25 mouse cellular contexts compared by ENCODE assay signal in the genomic region with DNA sequence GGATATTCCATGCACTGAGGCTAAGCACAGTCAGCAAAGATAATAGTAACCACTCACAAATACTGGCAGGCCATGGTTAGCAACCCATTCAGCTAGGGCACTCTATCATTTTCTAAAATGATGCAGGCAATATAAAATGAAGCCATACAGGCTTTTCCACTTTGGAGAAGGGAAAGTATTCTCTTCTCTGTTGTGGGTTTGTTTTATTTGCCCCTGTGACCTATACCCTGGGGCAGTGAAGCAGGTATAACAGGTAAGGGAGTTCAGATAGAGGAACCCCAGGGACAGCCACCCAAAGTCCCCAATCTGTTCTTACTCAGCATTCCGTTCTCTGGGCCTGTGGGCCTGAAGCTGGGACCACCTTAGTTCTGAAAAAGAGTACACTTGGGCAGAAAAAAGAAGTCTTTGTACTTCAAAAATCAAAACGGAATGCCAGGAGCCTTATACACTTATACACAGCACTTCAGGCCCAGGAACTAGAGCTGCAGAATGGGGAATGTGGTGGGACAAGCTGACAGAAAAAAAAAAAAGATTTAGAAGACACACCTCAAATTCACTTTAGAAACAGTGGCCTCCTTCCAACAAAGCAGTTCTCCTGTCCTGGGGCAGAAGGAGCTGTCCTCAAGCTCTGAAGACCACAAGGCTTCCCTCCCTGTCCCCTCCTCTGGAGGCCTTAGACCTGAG. TPM values are rescaled to one million over a fixed set of nuclear protein-coding genes. Genes with fewer than 3 reads are reported as not detected.
DNase-seq lines count a peak whose midpoint lies in the region; ATAC-seq and TF ChIP-seq lines count a peak whose summit lies in the region.
"Had no signal": no experiment of that assay in that cellular context is flagged by ENCODE, and none has a peak within 500 bp of the region (broad histone marks: within the 10 kb centered on the region; RNA-seq: fewer than 3 reads in every experiment).

No protein-coding gene starts in this region.

- peaks cover 15% of the 10 kb centered on the region; the same call in 1 of the 2 replicates for H3K36me3 ChIP-seq in heart, embryonic 14.5 days (ENCODE audit: control insufficient read depth, insufficient read depth, low read length)
- H3K36me3 ChIP-seq in lung, embryonic 16.5 days (ENCODE audit: control insufficient read depth, insufficient read depth, low read length) = no peaks in the 10 kb centered on the region; the same call in 1 of the 2 replicates
- no peaks in the 10 kb centered on the region; the same call in 1 of the 2 replicates for H3K36me3 ChIP-seq in stomach, postnatal 0 days (ENCODE audit: control insufficient read depth, insufficient read depth, low read length)
- H3K36me3 ChIP-seq: embryonic facial prominence, embryonic 12.5 days; forebrain, embryonic 10.5 days; hindbrain, embryonic 12.5 days; hindbrain, embryonic 15.5 days had no signal

- H3K4me3 ChIP-seq in heart, embryonic 14.5 days (ENCODE audit: control insufficient read depth in 1 of 2, insufficient read depth in 1 of 2, low read depth in 1 of 2, low read length in 2 of 2) = no peak overlapping the region
- H3K4me3 ChIP-seq in lung, embryonic 16.5 days (ENCODE audit: low read length) = no peak overlapping the region
- no peak overlapping the region for H3K4me3 ChIP-seq in stomach, postnatal 0 days (ENCODE audit: low read depth, low read length)
- H3K4me3 ChIP-seq: embryonic facial prominence, embryonic 12.5 days; forebrain, embryonic 10.5 days; forebrain, embryonic 13.5 days; heart, adult 2 months; heart, embryonic 12.5 days; hindbrain, embryonic 12.5 days; hindbrain, embryonic 15.5 days had no signal

- peaks cover 22 to 74% of the 10 kb centered on the region in 2 experiments for H3K4me1 ChIP-seq in heart, embryonic 14.5 days (ENCODE audit: control insufficient read depth in 2 of 2, insufficient read depth in 2 of 2, low read length in 2 of 2)
- H3K4me1 ChIP-seq in lung, embryonic 16.5 days (replicated peaks; ENCODE audit: control insufficient read depth, insufficient read depth, low read length) = peaks cover 35% of the 10 kb centered on the region
- H3K4me1 ChIP-seq in stomach, postnatal 0 days (replicated peaks; ENCODE audit: control insufficient read depth, insufficient read depth) = no peaks in the 10 kb centered on the region
- H3K4me1 ChIP-seq: forebrain, embryonic 10.5 days; hindbrain, embryonic 12.5 days; hindbrain, embryonic 15.5 days had no signal

- H3K27ac ChIP-seq in heart, embryonic 14.5 days (replicated peaks in 1 of 2; ENCODE audit: control insufficient read depth in 1 of 2, insufficient read depth in 1 of 2, low read depth in 2 of 2, low read length in 2 of 2) = no peak overlapping the region; a peak in 1 of 4 replicates
- peak overlapping the region; percentile 85 for H3K27ac ChIP-seq in lung, embryonic 16.5 days (ENCODE audit: low read length)
- 0 out of 2 replicates have a peak overlapping the region, but pooled peaks have one; percentile 49 for H3K27ac ChIP-seq in stomach, postnatal 0 days (replicated peaks)
- H3K27ac ChIP-seq: embryonic facial prominence, embryonic 12.5 days; forebrain, embryonic 10.5 days; forebrain, embryonic 13.5 days; heart, adult 2 months; hindbrain, embryonic 12.5 days; hindbrain, embryonic 15.5 days had no signal

- no peak overlapping the region for H3K4me2 ChIP-seq in heart, embryonic 14.5 days (ENCODE audit: low read length)
- H3K4me2 ChIP-seq in lung, embryonic 16.5 days (ENCODE audit: low read depth, low read length) = no peak overlapping the region
- H3K4me2 ChIP-seq in stomach, postnatal 0 days (replicated peaks; ENCODE audit: low read depth) = no peak overlapping the region
- H3K4me2 ChIP-seq: embryonic facial prominence, embryonic 12.5 days; forebrain, embryonic 13.5 days; heart, embryonic 12.5 days; hindbrain, embryonic 12.5 days; hindbrain, embryonic 15.5 days had no signal

- TF ChIP-seq EP300 in stomach, postnatal 0 days (optimal IDR thresholded peaks at IDR 0.05) = peak; percentile 63

- ATAC-seq in heart, embryonic 14.5 days (ENCODE audit: insufficient number of reproducible peaks, insufficient read depth, low FRiP score, low read depth) = no peak
- ATAC-seq in lung, embryonic 16.5 days (ENCODE audit: low read depth) = peak; percentile 65
- ATAC-seq in stomach, postnatal 0 days (ENCODE audit: low FRiP score, low TSS enrichment) = peak; percentile 55; the same call in 1 of the 2 replicates
- no peak for ATAC-seq in megakaryocyte, adult 5-6 weeks (ENCODE audit: poor library complexity, severe bottlenecking)
- ATAC-seq: CD4-positive, CD25-positive, alpha-beta regulatory T cell, adult 4 months; forebrain, embryonic 13.5 days; forebrain, embryonic 16.5 days had no signal

- H3K9ac ChIP-seq in heart, embryonic 14.5 days (ENCODE audit: low read length) = 0 out of 2 replicates have a peak overlapping the region, but pooled peaks have one; percentile 6
- no peak overlapping the region for H3K9ac ChIP-seq in lung, embryonic 16.5 days (ENCODE audit: low read length)
- H3K9ac ChIP-seq in stomach, postnatal 0 days (ENCODE audit: low read length) = no peak overlapping the region
- H3K9ac ChIP-seq: embryonic facial prominence, embryonic 12.5 days; forebrain, embryonic 13.5 days; heart, embryonic 12.5 days; hindbrain, embryonic 12.5 days; hindbrain, embryonic 15.5 days had no signal

- H3K27me3 ChIP-seq in heart, embryonic 14.5 days (ENCODE audit: control insufficient read depth, insufficient read depth, low read length) = no peaks in the 10 kb centered on the region
- H3K27me3 ChIP-seq in lung, embryonic 16.5 days (ENCODE audit: control insufficient read depth, insufficient read depth, low read depth, low read length) = no peaks in the 10 kb centered on the region
- H3K27me3 ChIP-seq in stomach, postnatal 0 days (ENCODE audit: control insufficient read depth, insufficient read depth, low read length) = no peaks in the 10 kb centered on the region
- H3K27me3 ChIP-seq: embryonic facial prominence, embryonic 12.5 days; forebrain, embryonic 13.5 days; heart, embryonic 12.5 days; hindbrain, embryonic 12.5 days; hindbrain, embryonic 15.5 days had no signal

- no peaks in the 10 kb centered on the region for H3K9me3 ChIP-seq in heart, embryonic 14.5 days (ENCODE audit: control insufficient read depth, low read length)
- no peaks in the 10 kb centered on the region for H3K9me3 ChIP-seq in lung, embryonic 16.5 days (ENCODE audit: control insufficient read depth, low read length)
- no peaks in the 10 kb centered on the region for H3K9me3 ChIP-seq in stomach, postnatal 0 days (ENCODE audit: control insufficient read depth, low read length)
- H3K9me3 ChIP-seq: embryonic facial prominence, embryonic 12.5 days; forebrain, embryonic 10.5 days; forebrain, embryonic 13.5 days; heart, embryonic 12.5 days; hindbrain, embryonic 12.5 days; hindbrain, embryonic 15.5 days had no signal

- 80% methylated on average over 2 of the region's 2 CpGs for WGBS in heart, embryonic 14.5 days
- WGBS in lung, embryonic 16.5 days = 46% methylated on average over 2 of the region's 2 CpGs
- WGBS in stomach, postnatal 0 days = 58% methylated on average over 2 of the region's 2 CpGs

- TF ChIP-seq CTCF in stomach, postnatal 0 days (IDR thresholded peaks at IDR 0.05; ENCODE audit: low read depth) = no peak

- DNase-seq in heart, adult 9 months (ENCODE audit: low spot score in 2 of 2) = no peak
- no peak for DNase-seq in lung, postnatal 10 days
- peak; percentile 30 to 33 for DNase-seq in urinary bladder, postnatal 36 days (ENCODE audit: low spot score in 2 of 2)
- DNase-seq in urinary bladder, postnatal 4 days (ENCODE audit: low spot score in 2 of 2) = no peak
- no peak for DNase-seq in stomach, postnatal 0 days (ENCODE audit: low spot score)
- DNase-seq: adrenal gland, adult 8-10 months; adrenal gland, postnatal 25 days; cerebellum, adult 11-12 months; cerebellum, adult 8-10 months; cerebellum, postnatal 10 days; gastrocnemius, postnatal 10 days; gastrocnemius, postnatal 36 days; heart, adult 2 months had no signal

RNA-seq across cellular contexts. Expression of a gene that starts 56.2 kb away (rescaled TPM):
- 36.8 and 39.9 TPM in 2 replicates for polyA plus RNA-seq in heart, embryonic 14.5 days (2014; fragmentation: Nextera tagmentation; extraction: Ambion mirVana)
- polyA plus RNA-seq in lung, embryonic 16.5 days (2015; fragmentation: Nextera tagmentation; extraction: Ambion mirVana) = 27.8 and 31.1 TPM in 2 replicates
- polyA plus RNA-seq in stomach, postnatal 0 days (2015; fragmentation: Nextera tagmentation; extraction: Ambion mirVana) = 8.3 and 8.5 TPM in 2 replicates
- total RNA-seq in megakaryocyte, adult 5-6 weeks (2015) = 7.8 and 8.0 TPM in 2 replicates
- total RNA-seq in megakaryocyte, adult 5-6 weeks (2017) = 2.8 and 3.0 TPM in 2 replicates
- total RNA-seq: MEL had no signal

Comparison
In these comparisons a context has a peak if more than half of its experiments do, and no peak if none do; other contexts are left out.
1. DNase-seq: peak in urinary bladder, postnatal 36 days (2 of 2); none in heart, adult 9 months (0 of 2), lung, postnatal 10 days (single experiment), urinary bladder, postnatal 4 days (0 of 2) and stomach, postnatal 0 days (single experiment).
2. ATAC-seq: peak in lung, embryonic 16.5 days (single experiment) and stomach, postnatal 0 days (single experiment); none in heart, embryonic 14.5 days (single experiment) and megakaryocyte, adult 5-6 weeks (single experiment).
3. H3K27ac ChIP-seq: peak in lung, embryonic 16.5 days (single experiment) and stomach, postnatal 0 days (single experiment); none in heart, embryonic 14.5 days (0 of 2).